Mouse (Mus musculus) kidney, embryonic 16.5 days (tissue): ENCODE results near the gene Ptma. TPM values are rescaled to one million over a fixed set of nuclear protein-coding genes. Genes with fewer than 3 reads are reported as not detected.

Source experiments
- ATAC-seq: fragments of 200-750 bp; cut with Nextera tagmentation; 2 replicates; pipeline ENCODE4 v1.8.0; 2017; ENCODE audit warnings: moderate TSS enrichment; ENCODE audit not compliant: low FRiP score, low TSS enrichment
- H3K27ac ChIP-seq: fragments of 300-500 bp; sonication (generic); 2 replicates; pipeline ENCODE4 v1.5.1; 2014; ENCODE audit warnings: low read length
- H3K27me3 ChIP-seq: fragments of 300-500 bp; sonication (generic); 2 replicates; pipeline ENCODE4 v1.6.1; 2014; ENCODE audit warnings: low read length, control low read depth, mixed read lengths; ENCODE audit not compliant: insufficient read depth
- H3K36me3 ChIP-seq: fragments of 300-500 bp; sonication (generic); 2 replicates; pipeline ENCODE4 v1.6.1; 2014; ENCODE audit warnings: low read length, control low read depth, mixed read lengths; ENCODE audit not compliant: insufficient read depth
- H3K4me1 ChIP-seq: fragments of 300-500 bp; sonication (generic); 2 replicates; pipeline ENCODE4 v1.6.1; 2014; ENCODE audit warnings: low read length, control low read depth, mixed read lengths; ENCODE audit not compliant: insufficient read depth
- H3K4me2 ChIP-seq: fragments of 300-500 bp; sonication (generic); replicated peaks from 2 replicates; pipeline ENCODE4 v1.6.1; 2014; ENCODE audit warnings: low read depth, low read length
- H3K4me3 ChIP-seq: fragments of 300-500 bp; sonication (generic); 2 replicates; pipeline ENCODE4 v1.5.1; 2014; ENCODE audit warnings: mild to moderate bottlenecking, low read length
- H3K9ac ChIP-seq: fragments of 300-500 bp; sonication (generic); replicated peaks from 2 replicates; pipeline ENCODE4 v1.6.1; 2014; ENCODE audit warnings: low read length
- H3K9me3 ChIP-seq: fragments of 300-500 bp; sonication (generic); 2 replicates; pipeline ENCODE4 v1.6.1; 2016; ENCODE audit warnings: low read length, control low read depth
- WGBS: fragments of 180-500 bp; shearing (Covaris S2); extraction: QIAGEN DNeasy Blood & Tissue Kit; methylation state at CpG from one replicate; pipeline ENCODE4 v1.1.7; 2014; 5-methylcytosine and 5-hydroxymethylcytosine counted together
- polyA plus RNA-seq: library from polyadenylated mRNA; unstranded; fragments of >200 nt; fragmentation: Nextera tagmentation; extraction: Ambion mirVana; gene quantifications from 2 replicates; pipeline ENCODE4 v1.2.1, GENCODE M21; 2015

Ptma gene
- polyA plus RNA-seq, 1 experiment from 2014 or later, result 2,279 TPM

DNA sequence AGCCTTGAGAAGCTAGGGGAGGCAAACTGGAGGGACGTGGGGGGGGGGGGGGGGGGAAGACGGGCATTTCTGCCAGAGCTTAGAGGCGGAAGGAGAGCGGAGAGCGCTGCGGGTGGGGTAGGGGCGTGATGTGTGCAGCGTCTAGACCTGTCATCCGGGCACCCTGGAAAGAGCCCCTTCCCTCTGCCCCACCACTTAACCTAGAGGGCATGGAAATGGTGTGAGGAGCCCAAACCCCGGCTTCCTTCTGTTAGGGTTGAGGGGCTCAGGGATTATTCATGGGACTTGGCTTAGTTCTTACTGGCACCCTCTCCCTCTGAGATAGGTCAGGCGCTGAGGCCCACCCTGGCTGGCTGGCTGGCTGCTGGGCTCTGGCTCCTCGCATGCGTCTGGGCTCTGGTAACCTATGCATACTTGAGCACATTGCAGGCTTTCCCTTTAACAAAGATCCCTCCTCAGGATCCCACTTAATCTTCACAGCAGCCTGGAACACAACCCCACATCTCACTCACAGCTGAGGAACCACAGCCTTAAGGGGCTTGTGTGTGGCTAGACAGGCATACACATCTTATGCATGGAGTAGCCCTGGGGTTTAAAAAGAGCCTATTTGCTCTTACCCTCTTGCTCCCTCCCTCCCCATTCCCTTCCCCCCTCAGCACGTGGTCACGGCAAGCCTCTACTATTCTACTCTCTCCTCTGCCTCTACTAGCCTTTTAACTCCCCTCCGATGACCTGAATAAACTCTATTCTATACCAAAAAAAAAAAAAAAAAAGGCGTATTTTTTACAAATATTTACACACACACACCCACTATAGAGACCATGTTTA, 24.1 kb upstream of the Ptma start:
- Histone ChIP-seq H3K4me3 (no peak overlapping the region), H3K36me3 (no peaks in the 10 kb centered on the region), H3K9me3 (no peaks in the 10 kb centered on the region), H3K4me1 (peaks cover 69% of the 10 kb centered on the region), H3K27ac (peak overlapping the region; percentile 96), H3K27me3 (no peaks in the 10 kb centered on the region), H3K4me2 (peak overlapping the region; percentile 36), H3K9ac (peak overlapping the region; percentile 55)
- WGBS, result 31% methylated on average over 14 of the region's 17 CpGs
- ATAC-seq, result no peak

GRCm38 (mm10) chr1:86503165-86503747, 23.3 kb upstream of the Ptma start:
- Histone ChIP-seq H3K4me1 (peaks cover 62% of the 10 kb centered on the region), H3K36me3 (no peaks in the 10 kb centered on the region), H3K4me2 (peak overlapping the region; percentile 59), H3K4me3 (peak overlapping the region; percentile 47), H3K9me3 (no peaks in the 10 kb centered on the region), H3K27ac (peak overlapping the region; percentile 96), H3K9ac (peak overlapping the region; percentile 79), H3K27me3 (no peaks in the 10 kb centered on the region)
- peak; percentile 7 for ATAC-seq
- WGBS, result 15% methylated on average over 16 of the region's 16 CpGs

DNA sequence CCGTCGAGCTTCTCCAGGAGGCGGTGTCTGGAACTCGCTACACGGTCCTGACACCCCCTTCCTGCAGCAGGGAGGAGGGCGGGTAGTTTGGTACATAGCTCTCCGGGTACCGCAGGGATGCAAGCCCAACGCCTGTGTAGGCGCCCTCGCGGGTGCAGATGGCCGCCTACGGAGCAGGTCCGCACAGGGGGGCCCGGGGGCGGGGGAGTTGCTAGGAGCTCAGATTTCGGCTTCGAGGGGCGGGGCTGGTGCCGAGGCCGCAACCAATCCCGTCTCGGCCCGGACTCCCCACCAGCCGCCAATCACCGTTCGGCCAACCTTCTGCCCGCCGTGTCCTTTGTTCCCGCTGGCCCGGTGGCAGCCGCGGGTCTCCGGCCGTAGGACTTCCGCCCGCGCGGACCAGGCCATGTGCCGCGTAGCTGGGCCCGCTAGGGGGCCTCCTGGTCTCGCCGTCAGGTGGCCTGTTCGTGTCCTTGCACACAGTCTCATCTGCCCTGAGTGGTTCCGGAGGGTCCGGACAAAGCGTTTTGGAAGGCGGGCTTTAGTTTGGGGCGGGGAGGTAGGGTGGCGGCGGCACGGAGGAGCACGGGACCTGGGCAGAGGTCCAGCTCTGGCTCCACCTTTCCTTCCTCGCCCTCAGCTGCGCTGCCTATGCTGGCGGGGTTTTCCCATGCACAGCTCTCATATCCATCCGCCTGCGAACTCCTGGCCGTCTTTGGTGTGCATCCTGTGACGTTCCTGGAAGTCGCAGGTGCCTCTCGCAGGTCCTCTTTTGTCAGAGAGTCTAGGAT, 22.4 kb upstream of the Ptma start:
- peak overlapping the region; percentile 59 for H3K4me2 ChIP-seq
- no peaks in the 10 kb centered on the region for H3K9me3 ChIP-seq
- peak overlapping the region; percentile 79 for H3K9ac ChIP-seq
- WGBS, result under 1% methylated on average over 64 of the region's 64 CpGs
- no peaks in the 10 kb centered on the region for H3K27me3 ChIP-seq
- H3K27ac ChIP-seq, result peak overlapping the region; percentile 96
- H3K36me3 ChIP-seq, result no peaks in the 10 kb centered on the region
- peak; percentile 91 for ATAC-seq
- H3K4me1 ChIP-seq, result peaks cover 54% of the 10 kb centered on the region
- H3K4me3 ChIP-seq, result peak overlapping the region; percentile 47

GRCm38 (mm10) chr1:86504697-86505421, 21.7 kb upstream of the Ptma start:
- WGBS, result 16% methylated on average over 19 of the region's 19 CpGs
- H3K4me3 ChIP-seq, result peak overlapping the region; percentile 47
- peaks cover 54% of the 10 kb centered on the region for H3K4me1 ChIP-seq
- no peaks in the 10 kb centered on the region for H3K9me3 ChIP-seq
- peak overlapping the region; percentile 96 for H3K27ac ChIP-seq
- no peaks in the 10 kb centered on the region for H3K36me3 ChIP-seq
- no peak for ATAC-seq
- H3K4me2 ChIP-seq, result peak overlapping the region; percentile 59
- H3K9ac ChIP-seq, result peak overlapping the region; percentile 79
- H3K27me3 ChIP-seq, result no peaks in the 10 kb centered on the region

GRCm38 (mm10) chr1:86505461-86505860, 21.1 kb upstream of the Ptma start:
- no peak for ATAC-seq
- Histone ChIP-seq H3K27ac (peak overlapping the region; percentile 96), H3K27me3 (no peaks in the 10 kb centered on the region), H3K9me3 (no peaks in the 10 kb centered on the region), H3K9ac (peak overlapping the region; percentile 79), H3K4me1 (peaks cover 51% of the 10 kb centered on the region), H3K36me3 (no peaks in the 10 kb centered on the region), H3K4me3 (no peak overlapping the region), H3K4me2 (peak overlapping the region; percentile 59)
- WGBS, result 43% methylated on average over 1 of the region's 1 CpGs

- 89% methylated on average over 5 of the region's 5 CpGs for WGBS
- Histone ChIP-seq H3K9ac (no peak overlapping the region), H3K4me2 (no peak overlapping the region), H3K27ac (peak overlapping the region; percentile 51; the same call in 1 of the 2 replicates), H3K4me3 (no peak overlapping the region), H3K27me3 (no peaks in the 10 kb centered on the region), H3K9me3 (no peaks in the 10 kb centered on the region), H3K4me1 (peaks cover 48% of the 10 kb centered on the region), H3K36me3 (no peaks in the 10 kb centered on the region)
- ATAC-seq, result no peak
Measured at GRCm38 (mm10) chr1:86506420-86506819, 20.1 kb upstream of the Ptma start.

DNA sequence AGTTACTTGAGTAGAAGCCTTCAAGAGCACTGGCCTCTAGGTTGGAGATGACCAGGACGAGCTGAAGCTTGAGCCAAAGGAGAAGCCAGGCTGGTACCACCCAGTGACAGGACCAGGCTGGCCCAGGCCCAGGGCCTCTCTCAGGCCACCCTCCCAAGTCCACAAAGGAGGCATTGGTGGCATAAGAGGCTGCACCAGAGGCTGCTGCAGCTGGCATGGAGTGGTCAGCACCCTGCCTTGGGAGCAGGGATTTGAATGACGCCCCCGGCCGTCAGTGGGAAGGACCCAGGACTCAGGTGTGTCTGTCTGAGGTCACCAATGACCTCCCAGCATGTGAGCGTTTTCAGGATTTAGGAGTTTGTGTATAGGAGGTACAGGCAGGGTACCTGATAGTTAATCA, 18.7 kb upstream of the Ptma start:
- 83% methylated on average over 5 of the region's 5 CpGs for WGBS

GRCm38 (mm10) chr1:86509410-86509809, 17.1 kb upstream of the Ptma start:
- Histone ChIP-seq H3K4me1 (peaks cover 23% of the 10 kb centered on the region), H3K27ac (peak overlapping the region; percentile 5; the same call in 1 of the 2 replicates), H3K4me3 (no peak overlapping the region), H3K9ac (0 out of 2 replicates have a peak overlapping the region, but pooled peaks have one; percentile 41), H3K27me3 (no peaks in the 10 kb centered on the region), H3K4me2 (no peak overlapping the region), H3K36me3 (no peaks in the 10 kb centered on the region), H3K9me3 (no peaks in the 10 kb centered on the region)
- ATAC-seq, result peak; percentile 53
- WGBS, result 17% methylated on average over 7 of the region's 7 CpGs

More for the DNA sequence above, 18.7 kb upstream of the Ptma start:
- Histone ChIP-seq H3K9ac (no peak overlapping the region), H3K4me2 (no peak overlapping the region), H3K4me3 (no peak overlapping the region), H3K36me3 (no peaks in the 10 kb centered on the region), H3K4me1 (peaks cover 33% of the 10 kb centered on the region), H3K9me3 (no peaks in the 10 kb centered on the region), H3K27me3 (no peaks in the 10 kb centered on the region), H3K27ac (no peak overlapping the region)
- no peak for ATAC-seq

GRCm38 (mm10) chr1:86510266-86510665, 16.3 kb upstream of the Ptma start:
- Histone ChIP-seq H3K4me2 (no peak overlapping the region), H3K27ac (no peak overlapping the region), H3K4me3 (no peak overlapping the region), H3K4me1 (peaks cover 15% of the 10 kb centered on the region), H3K27me3 (no peaks in the 10 kb centered on the region), H3K9ac (no peak overlapping the region), H3K36me3 (no peaks in the 10 kb centered on the region), H3K9me3 (no peaks in the 10 kb centered on the region)
- 92% methylated on average over 1 of the region's 1 CpGs for WGBS
- no peak for ATAC-seq
